Mouse (Mus musculus) CH12.LX (cell line): Measurements from ENCODE around the gene Gm20388. TPM values are rescaled to one million over a fixed set of nuclear protein-coding genes. Genes with fewer than 3 reads are reported as not detected.
A peak's percentile ranks its signal among the peaks of the same experiment; 100 is the strongest.

Experiments
- DNase-seq: peaks from one replicate; pipeline ENCODE4 v3.0.0-alpha.2; 2013; ENCODE audit errors: extremely low read depth
- H3K27ac ChIP-seq: 2 replicates; pipeline ENCODE4 v1.5.1; 2012; ENCODE audit warnings: low read depth, mild to moderate bottlenecking, control low read depth, moderate library complexity; ENCODE audit not compliant: insufficient read depth
- H3K27me3 ChIP-seq: replicated peaks from 2 replicates; pipeline ENCODE3; 2012; ENCODE audit warnings: inconsistent platforms
- H3K36me3 ChIP-seq, 2 experiments: replicated peaks in 1 of 2; 2 replicates each; pipeline versions ENCODE3 to v1.6.1; 2012; ENCODE audit warnings: inconsistent platforms in 1 of 2, low read length in 1 of 2, mild to moderate bottlenecking in 1 of 2, mixed read lengths in 1 of 2, moderate library complexity in 1 of 2; ENCODE audit not compliant: control insufficient read depth in 1 of 2, insufficient read depth in 1 of 2
- H3K4me1 ChIP-seq, 2 experiments: 2 replicates each; pipeline ENCODE4 v1.6.1; 2012; ENCODE audit warnings: inconsistent platforms in 1 of 2, moderate library complexity in 1 of 2; ENCODE audit not compliant: insufficient read depth in 2 of 2, control insufficient read depth in 1 of 2
- H3K4me2 ChIP-seq: 2 replicates; pipeline ENCODE4 v1.6.1; 2012; ENCODE audit warnings: low read depth, mild to moderate bottlenecking, control low read depth; ENCODE audit not compliant: poor library complexity, insufficient read depth, severe bottlenecking
- H3K4me3 ChIP-seq, 3 experiments: fragments of 150-350 bp in 1 of 3; sonication (generic) in 1 of 3; replicated peaks in 1 of 3; 2 replicates each; pipeline versions ENCODE3 to v1.5.1; 2011 to 2012; ENCODE audit warnings: low read depth in 2 of 3, low read length in 2 of 3, mild to moderate bottlenecking in 2 of 3, moderate library complexity in 2 of 3, control low read depth in 1 of 3, improper control_type of control experiment in 1 of 3, inconsistent platforms in 1 of 3, mixed read lengths in 1 of 3; ENCODE audit not compliant: poor library complexity in 1 of 3
- H3K79me2 ChIP-seq: replicated peaks from 2 replicates; pipeline ENCODE4 v1.6.1; 2012; ENCODE audit warnings: mild to moderate bottlenecking, moderate library complexity; ENCODE audit not compliant: control insufficient read depth, poor library complexity, insufficient read depth, severe bottlenecking; ENCODE audit errors: extremely low read depth
- H3K9ac ChIP-seq: 2 replicates; pipeline ENCODE4 v1.6.1; 2012; ENCODE audit warnings: low read depth, mild to moderate bottlenecking, control low read depth, moderate library complexity; ENCODE audit not compliant: insufficient read depth
- H3K9me3 ChIP-seq: replicated peaks from 2 replicates; pipeline ENCODE3; 2012; ENCODE audit warnings: low read length, inconsistent platforms, mixed read lengths
- CHD2 ChIP-seq: IDR thresholded peaks from 2 replicates; pipeline ENCODE4 v1.6.1; 2011; ENCODE audit warnings: low read length, improper control_type of control experiment
- CTCF ChIP-seq, 2 experiments: IDR thresholded peaks in 1 of 2; conservative IDR thresholded peaks in 1 of 2; 2 replicates each; pipeline ENCODE4 v1.5.1; 2011 to 2012; ENCODE audit warnings: low read depth in 2 of 2, low read length in 2 of 2, improper control_type of control experiment in 1 of 2, inconsistent platforms in 1 of 2, mild to moderate bottlenecking in 1 of 2, moderate library complexity in 1 of 2
- E2F4 ChIP-seq: IDR thresholded peaks from 2 replicates; pipeline ENCODE4 v1.6.1; 2011; ENCODE audit warnings: low read depth, low read length, improper control_type of control experiment; ENCODE audit not compliant: insufficient replicate concordance
- ELF1 ChIP-seq: IDR thresholded peaks from 2 replicates; pipeline ENCODE4 v1.6.1; 2014; ENCODE audit warnings: low read depth, mild to moderate bottlenecking, inconsistent platforms, low read length, improper control_type of control experiment
- EP300 ChIP-seq: IDR thresholded peaks from 2 replicates; pipeline ENCODE4 v1.6.1; 2011; ENCODE audit warnings: low read length, improper control_type of control experiment
- ETS1 ChIP-seq: conservative IDR thresholded peaks from 2 replicates; pipeline ENCODE4 v1.6.1; 2012; ENCODE audit warnings: low read depth, mild to moderate bottlenecking, inconsistent platforms, low read length, improper control_type of control experiment, moderate library complexity
- HCFC1 ChIP-seq: IDR thresholded peaks from 2 replicates; pipeline ENCODE4 v1.6.1; 2012; ENCODE audit warnings: low read depth, mild to moderate bottlenecking, inconsistent platforms, low read length, improper control_type of control experiment
- JUN ChIP-seq: IDR thresholded peaks from 2 replicates; pipeline ENCODE4 v1.6.1; 2011; ENCODE audit warnings: low read depth, mild to moderate bottlenecking, low read length, improper control_type of control experiment, moderate library complexity; ENCODE audit not compliant: insufficient read depth
- JUND ChIP-seq: conservative IDR thresholded peaks from 2 replicates; pipeline ENCODE4 v1.6.1; 2011; ENCODE audit warnings: low read depth, low read length, improper control_type of control experiment
- KAT2A ChIP-seq: IDR thresholded peaks from 2 replicates; pipeline ENCODE4 v1.6.1; 2012; ENCODE audit warnings: low read length, improper control_type of control experiment, inconsistent platforms; ENCODE audit not compliant: insufficient replicate concordance
- MAZ ChIP-seq: IDR thresholded peaks from 2 replicates; pipeline ENCODE4 v1.6.1; 2012; ENCODE audit warnings: low read depth, mild to moderate bottlenecking, inconsistent platforms, low read length, improper control_type of control experiment, moderate library complexity
- MYC ChIP-seq: IDR thresholded peaks from 2 replicates; pipeline ENCODE4 v1.6.1; 2011; ENCODE audit warnings: low read depth, mild to moderate bottlenecking, improper control_type of control experiment, low read length
- NELFE ChIP-seq: IDR thresholded peaks from 2 replicates; pipeline ENCODE4 v1.6.1; 2011; ENCODE audit warnings: low read depth, low read length, improper control_type of control experiment
- NRF1 ChIP-seq: IDR thresholded peaks from 2 replicates; pipeline ENCODE4 v1.6.1; 2014; ENCODE audit warnings: low read depth, mild to moderate bottlenecking, inconsistent platforms, low read length, improper control_type of control experiment, moderate library complexity
- POLR2A ChIP-seq: IDR thresholded peaks from 2 replicates; pipeline ENCODE4 v1.6.1; 2011; ENCODE audit warnings: low read depth, mild to moderate bottlenecking, improper control_type of control experiment, low read length
- RCOR1 ChIP-seq: conservative IDR thresholded peaks from 2 replicates; pipeline ENCODE4 v1.6.1; 2012; ENCODE audit warnings: low read depth, mild to moderate bottlenecking, inconsistent platforms, low read length, improper control_type of control experiment
- SMC3 ChIP-seq: IDR thresholded peaks from 2 replicates; pipeline ENCODE4 v1.6.1; 2011; ENCODE audit warnings: low read depth, low read length, improper control_type of control experiment
- TCF12 ChIP-seq: IDR thresholded peaks from 2 replicates; pipeline ENCODE4 v1.6.1; 2014; ENCODE audit warnings: low read depth, mild to moderate bottlenecking, inconsistent platforms, low read length, improper control_type of control experiment
- USF2 ChIP-seq: conservative IDR thresholded peaks from 2 replicates; pipeline ENCODE4 v1.6.1; 2011; ENCODE audit warnings: low read depth, low read length, improper control_type of control experiment
- ZMIZ1 ChIP-seq: IDR thresholded peaks from 2 replicates; pipeline ENCODE4 v1.6.1; 2012; ENCODE audit warnings: low read depth, mild to moderate bottlenecking, inconsistent platforms, low read length, improper control_type of control experiment
- ZNF384 ChIP-seq: IDR thresholded peaks from 2 replicates; pipeline ENCODE4 v1.6.1; 2012; ENCODE audit warnings: low read depth, low read length, improper control_type of control experiment, inconsistent platforms
- dilution Hi-C: fragments of 300-500 bp; cut with MboI; formaldehyde crosslinking; loops from 2 replicates; pipeline ENCODE4 v1.14.3; 2020; ENCODE audit warnings: low sequenced_read_pairs; ENCODE audit not compliant: extremely low pct_unique_long_range_greater_than_20kb, extremely low pct_ligation_motif_present
- in situ Hi-C: fragments of 300-500 bp; cut with MboI; formaldehyde crosslinking; loops from 3 replicates; pipeline ENCODE4 v1.14.3; 2019; ENCODE audit warnings: low sequenced_read_pairs, low pct_ligation_motif_present, low pct_unique_long_range_greater_than_20kb, mixed read lengths
- polyA plus RNA-seq: library from polyadenylated mRNA; unstranded; fragments of >175 nt; gene quantifications from 2 replicates; pipeline ENCODE4 v1.2.1, GENCODE M21; 2012; ENCODE audit warnings: low read depth; ENCODE audit not compliant: insufficient read length
- total RNA-seq, 2 experiments: library from RNA; depleted of rRNA; stranded (reverse); fragments of 300-350 nt in 1 of 2; fragments of >200 nt in 1 of 2; gene quantifications; 2 replicates each; pipeline ENCODE4 v1.2.3; 2012 to 2014

Gm20388 gene
- total and polyA plus RNA-seq, 3 experiments, result 14.8 to 26.3 (median 22.2) TPM

DNA sequence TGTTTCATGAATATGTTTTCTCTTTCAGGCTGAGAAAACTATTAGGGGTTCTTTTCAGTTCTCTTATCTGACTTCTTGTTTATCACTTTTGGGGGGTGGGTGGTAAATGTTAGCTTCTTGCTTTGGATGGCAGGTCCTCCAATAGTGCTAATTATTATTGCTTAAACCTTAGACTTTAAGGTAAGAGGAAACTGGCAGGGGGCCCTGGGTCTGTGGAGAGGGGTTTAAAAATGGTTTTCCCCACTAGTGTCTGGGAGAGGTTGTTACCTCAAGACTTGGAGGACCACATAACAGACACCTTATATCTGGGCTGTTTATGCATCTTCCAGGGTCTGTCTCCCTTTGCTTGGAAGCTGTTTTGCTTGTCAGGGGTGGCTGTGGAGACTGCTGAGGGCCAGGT lies 2041.5 kb downstream of the Gm20388 start:
- Histone ChIP-seq H3K9ac (peak overlapping the region; percentile 100; the same call in 1 of the 2 replicates), H3K4me1 (peaks cover 23 to 61% of the 10 kb centered on the region in 2 experiments), H3K27ac (no peak overlapping the region), H3K9me3 (no peaks in the 10 kb centered on the region), H3K4me2 (peak overlapping the region; percentile 94; the same call in 1 of the 2 replicates), H3K79me2 (peaks cover 45% of the 10 kb centered on the region), H3K4me3 (no peak overlapping the region), H3K27me3 (peaks cover 1% of the 10 kb centered on the region), H3K36me3 (peaks cover 19 to 46% of the 10 kb centered on the region in 2 experiments)
- no peak for TF ChIP-seq JUND
- no peak for TF ChIP-seq ETS1
- TF ChIP-seq USF2, result no peak
- no peak for TF ChIP-seq NELFE
- TF ChIP-seq NRF1, result no peak
- no peak for TF ChIP-seq CHD2
- TF ChIP-seq MAZ, result no peak
- no peak for TF ChIP-seq ZMIZ1
- no peak for TF ChIP-seq E2F4
- no peak for TF ChIP-seq JUN
- TF ChIP-seq CTCF (conservative IDR thresholded peaks at IDR 0.05 in 1 of 2, IDR thresholded peaks at IDR 0.05 in 1 of 2; ENCODE audit: low read depth in 2 of 2, low read length in 2 of 2), result no peak
- TF ChIP-seq SMC3, result no peak
- DNase-seq, result no peak
- dilution Hi-C loops, result no loop called here
- in situ Hi-C loops, result no loop called here

DNA sequence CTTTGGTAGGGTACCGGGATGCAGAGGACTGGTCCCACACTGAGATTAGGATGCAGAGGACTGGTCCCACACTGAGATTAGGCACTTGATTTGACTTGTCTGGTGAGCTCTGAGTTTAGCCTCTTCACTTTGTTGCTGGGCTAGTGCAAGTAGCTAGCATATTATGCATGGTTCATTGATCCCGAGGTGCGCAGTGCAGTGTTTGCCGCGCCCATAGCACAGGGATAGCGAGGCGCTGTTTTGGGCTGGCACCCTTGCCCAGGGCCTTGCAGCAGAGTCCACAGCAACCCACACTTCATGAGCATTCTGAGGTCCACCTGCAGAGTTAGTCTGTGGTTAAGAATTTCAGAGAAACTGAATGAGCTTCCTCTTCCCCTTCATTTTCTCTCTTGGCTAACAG lies 2042.2 kb downstream of the Gm20388 start:
- Histone ChIP-seq H3K9me3 (no peaks in the 10 kb centered on the region), H3K79me2 (peaks cover 52% of the 10 kb centered on the region), H3K4me2 (no peak overlapping the region), H3K4me1 (peaks cover 21 to 58% of the 10 kb centered on the region in 2 experiments), H3K36me3 (peaks cover 19 to 51% of the 10 kb centered on the region in 2 experiments), H3K9ac (peak overlapping the region; percentile 100; the same call in 1 of the 2 replicates), H3K4me3 (no peak overlapping the region), H3K27ac (no peak overlapping the region), H3K27me3 (no peaks in the 10 kb centered on the region)
- dilution Hi-C loops, result no loop called here
- TF ChIP-seq JUN, result no peak
- no peak for TF ChIP-seq ELF1
- TF ChIP-seq MAZ, result no peak
- TF ChIP-seq HCFC1, result no peak
- TF ChIP-seq TCF12, result no peak
- no peak for TF ChIP-seq E2F4
- no peak for TF ChIP-seq EP300
- no peak for TF ChIP-seq NRF1
- no peak for TF ChIP-seq MYC
- TF ChIP-seq ZNF384, result no peak
- no peak for TF ChIP-seq RCOR1
- no peak for TF ChIP-seq KAT2A
- TF ChIP-seq POLR2A, result no peak
- TF ChIP-seq SMC3, result no peak
- in situ Hi-C loops, result no loop called here
- DNase-seq, result no peak
